Mouse (Mus musculus) thymus, adult 2 months (tissue): Measurements from ENCODE around the gene Grwd1.

Source experiments
- CTCF ChIP-seq: fragments of 200-500 bp; IDR thresholded peaks from 2 replicates; pipeline ENCODE4 v1.5.1; 2012; ENCODE audit warnings: mild to moderate bottlenecking, control low read depth, low read length, moderate library complexity, borderline replicate concordance; ENCODE audit not compliant: control insufficient read depth, poor library complexity, insufficient read depth; ENCODE audit errors: extremely low read depth
- POLR2A ChIP-seq: fragments of 200-500 bp; IDR thresholded peaks from 2 replicates; pipeline ENCODE4 v1.6.1; 2012; ENCODE audit warnings: mild to moderate bottlenecking, low read length, control low read depth, moderate library complexity; ENCODE audit not compliant: control insufficient read depth, poor library complexity, insufficient read depth; ENCODE audit errors: extremely low read depth

DNA sequence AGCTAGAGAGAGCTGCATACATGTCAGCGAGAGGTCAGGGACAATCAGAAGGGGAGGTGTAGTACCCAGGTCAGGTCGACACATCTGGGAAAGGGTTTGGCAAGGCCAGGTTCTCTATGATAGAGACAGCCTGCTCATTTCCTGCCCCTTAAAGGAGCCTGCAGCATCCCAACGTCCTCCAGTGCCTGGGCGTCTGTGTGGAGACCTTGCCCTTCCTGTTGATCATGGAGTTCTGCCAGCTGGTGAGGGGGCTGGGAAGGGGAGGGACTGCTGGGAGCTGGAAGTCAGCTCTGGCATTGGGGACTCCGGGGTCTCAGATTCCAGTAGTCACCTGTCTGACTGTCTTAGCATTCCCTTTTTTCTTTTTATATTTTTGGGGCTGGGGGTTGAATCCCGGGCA, 40.0 kb downstream of the Grwd1 start:
- no peak for TF ChIP-seq POLR2A
- no peak for TF ChIP-seq CTCF
